Mouse (Mus musculus) kidney, adult 2 months (tissue): ENCODE data around the gene Gm40193.

Experiments used
- CTCF ChIP-seq: fragments of 200-500 bp; conservative IDR thresholded peaks from 2 replicates; pipeline ENCODE4 v1.5.1; 2011; ENCODE audit warnings: low read depth, mild to moderate bottlenecking, control low read depth, low read length, moderate library complexity, mixed read lengths; ENCODE audit not compliant: insufficient read depth, insufficient read length
- POLR2A ChIP-seq: fragments of 200-500 bp; IDR thresholded peaks from one replicate; pipeline ENCODE4 v1.6.1; 2011; ENCODE audit warnings: low read depth, low read length, control low read depth

DNA sequence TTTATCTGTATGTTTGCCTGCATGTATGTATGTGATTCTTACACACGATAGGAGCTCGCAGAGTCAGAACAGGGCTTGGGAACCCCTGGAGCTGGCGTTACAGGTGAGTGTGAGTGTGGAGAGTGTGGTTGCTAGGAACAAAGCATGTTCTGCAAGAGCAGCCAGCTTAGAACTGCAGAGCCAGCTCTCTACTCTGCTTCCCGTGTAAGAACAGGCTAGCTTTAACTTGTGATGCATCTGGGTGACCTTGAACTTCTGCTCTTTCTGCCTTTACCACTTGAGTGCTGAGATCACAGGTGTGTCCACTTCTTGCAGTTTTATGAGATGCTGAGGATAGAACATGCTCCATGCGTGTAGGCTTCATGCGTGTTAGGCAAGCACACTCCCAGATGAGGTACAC is 46.2 kb upstream of the Gm40193 start:
- no peak for TF ChIP-seq CTCF
- TF ChIP-seq POLR2A: no peak
